In the genomic region with DNA sequence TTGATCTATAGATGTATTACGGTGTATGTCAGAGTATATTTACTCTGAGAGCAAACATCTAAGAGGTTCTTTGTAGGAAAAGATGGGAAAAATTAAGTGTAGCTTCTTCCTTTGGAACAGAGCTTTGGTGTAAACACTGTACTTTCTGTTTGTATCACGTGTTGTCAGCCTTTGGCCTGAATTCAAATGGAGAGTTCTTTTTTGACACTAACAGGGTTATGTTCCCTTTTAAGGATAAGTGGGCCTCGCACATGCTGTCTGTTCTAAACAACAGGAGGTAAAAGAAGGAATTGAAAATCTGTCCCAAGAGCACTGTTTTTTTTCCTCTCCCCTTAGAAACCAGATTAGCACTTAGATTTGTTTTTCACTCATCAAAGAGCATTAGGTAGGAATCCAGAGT, we compare ENCODE assay signal across 11 mouse cellular contexts.
DNase-seq lines count a peak whose midpoint lies in the region; ATAC-seq and TF ChIP-seq lines count a peak whose summit lies in the region.
"Had no signal": no experiment of that assay in that cellular context is flagged by ENCODE, and none has a peak within 500 bp of the region (broad histone marks: within the 10 kb centered on the region; RNA-seq: fewer than 3 reads in every experiment).

No protein-coding gene starts in this region.

- no peaks in the 10 kb centered on the region; the same call in 1 of the 2 replicates for H3K9me3 ChIP-seq in lung, embryonic 15.5 days
- H3K9me3 ChIP-seq in kidney, postnatal 0 days (replicated peaks; ENCODE audit: low read length), result no peaks in the 10 kb centered on the region
- no peaks in the 10 kb centered on the region for H3K9me3 ChIP-seq in stomach, postnatal 0 days (ENCODE audit: control insufficient read depth, low read length)
- H3K9me3 ChIP-seq: midbrain, embryonic 15.5 days had no signal

- no peak for TF ChIP-seq EP300 in stomach, postnatal 0 days (optimal IDR thresholded peaks at IDR 0.05)

- H3K4me3 ChIP-seq in gastrocnemius, adult 2 months, result peak overlapping the region; percentile 13; the same call in 1 of the 2 replicates
- no peak overlapping the region for H3K4me3 ChIP-seq in lung, embryonic 15.5 days
- H3K4me3 ChIP-seq in kidney, postnatal 0 days (replicated peaks; ENCODE audit: low read depth, low read length), result no peak overlapping the region
- H3K4me3 ChIP-seq in stomach, postnatal 0 days (ENCODE audit: low read depth, low read length), result no peak overlapping the region
- H3K4me3 ChIP-seq: limb, embryonic 13.5 days; midbrain, embryonic 15.5 days had no signal

- peak overlapping the region; percentile 58 for H3K27ac ChIP-seq in gastrocnemius, adult 2 months
- H3K27ac ChIP-seq in lung, embryonic 15.5 days, result peak overlapping the region; percentile 65
- H3K27ac ChIP-seq in kidney, postnatal 0 days, result 0 out of 2 replicates have a peak overlapping the region, but pooled peaks have one; percentile 28
- peak overlapping the region; percentile 75 for H3K27ac ChIP-seq in stomach, postnatal 0 days (replicated peaks)
- H3K27ac ChIP-seq: hindbrain, postnatal 0 days; limb, embryonic 13.5 days; midbrain, embryonic 15.5 days had no signal

- H3K4me1 ChIP-seq in lung, embryonic 15.5 days, result no peaks in the 10 kb centered on the region
- H3K4me1 ChIP-seq in kidney, postnatal 0 days (replicated peaks; ENCODE audit: insufficient read depth, low read length), result no peaks in the 10 kb centered on the region
- no peaks in the 10 kb centered on the region for H3K4me1 ChIP-seq in stomach, postnatal 0 days (replicated peaks; ENCODE audit: control insufficient read depth, insufficient read depth)
- H3K4me1 ChIP-seq: midbrain, embryonic 15.5 days had no signal

- WGBS in lung, embryonic 15.5 days, result 38% methylated on average over 3 of the region's 3 CpGs
- WGBS in kidney, postnatal 0 days, result 55% methylated on average over 3 of the region's 3 CpGs
- WGBS in stomach, postnatal 0 days, result 31% methylated on average over 3 of the region's 3 CpGs

- no peak for TF ChIP-seq CTCF in gastrocnemius, adult 2 months (IDR thresholded peaks at IDR 0.05)
- TF ChIP-seq CTCF in kidney, postnatal 0 days (IDR thresholded peaks at IDR 0.05; ENCODE audit: low read depth), result no peak
- no peak for TF ChIP-seq CTCF in stomach, postnatal 0 days (IDR thresholded peaks at IDR 0.05; ENCODE audit: low read depth)

- H3K36me3 ChIP-seq in lung, embryonic 15.5 days, result no peaks in the 10 kb centered on the region
- no peaks in the 10 kb centered on the region for H3K36me3 ChIP-seq in kidney, postnatal 0 days (ENCODE audit: insufficient read depth, low read length)
- H3K36me3 ChIP-seq in stomach, postnatal 0 days (ENCODE audit: control insufficient read depth, insufficient read depth, low read length), result no peaks in the 10 kb centered on the region
- H3K36me3 ChIP-seq: limb, embryonic 13.5 days; midbrain, embryonic 15.5 days had no signal

- intact Hi-C loops in gastrocnemius, adult 2 months (cut with DNase I), result no loop called here

- H3K27me3 ChIP-seq in lung, embryonic 15.5 days, result no peaks in the 10 kb centered on the region
- H3K27me3 ChIP-seq in kidney, postnatal 0 days (ENCODE audit: insufficient read depth, low read length), result no peaks in the 10 kb centered on the region
- H3K27me3 ChIP-seq in stomach, postnatal 0 days (ENCODE audit: control insufficient read depth, insufficient read depth, low read length), result no peaks in the 10 kb centered on the region
- H3K27me3 ChIP-seq: limb, embryonic 13.5 days; midbrain, embryonic 15.5 days had no signal

- no peak overlapping the region for H3K4me2 ChIP-seq in lung, embryonic 15.5 days
- H3K4me2 ChIP-seq in kidney, postnatal 0 days (ENCODE audit: low read length), result no peak overlapping the region
- H3K4me2 ChIP-seq in stomach, postnatal 0 days (replicated peaks; ENCODE audit: low read depth), result no peak overlapping the region
- H3K4me2 ChIP-seq: limb, embryonic 13.5 days; midbrain, embryonic 15.5 days had no signal

- no peak for DNase-seq in gastrocnemius, adult 2 months
- DNase-seq in gastrocnemius, postnatal 4 days (ENCODE audit: low spot score in 2 of 2), result no peak
- no peak for DNase-seq in lung, postnatal 4 days
- DNase-seq in kidney, postnatal 0 days (ENCODE audit: low spot score), result peak; percentile 40
- no peak for DNase-seq in stomach, postnatal 0 days (ENCODE audit: low spot score)
- DNase-seq in thymus, postnatal 25 days, result no peak
- DNase-seq in natural killer cell, adult 2 months (ENCODE audit: low spot score in 2 of 2), result no peak

- no peak overlapping the region for H3K9ac ChIP-seq in lung, embryonic 15.5 days
- no peak overlapping the region for H3K9ac ChIP-seq in kidney, postnatal 0 days (ENCODE audit: low read depth, low read length)
- H3K9ac ChIP-seq in stomach, postnatal 0 days (ENCODE audit: low read length), result no peak overlapping the region
- H3K9ac ChIP-seq: limb, embryonic 13.5 days; midbrain, embryonic 15.5 days had no signal

- ATAC-seq in lung, embryonic 15.5 days (ENCODE audit: borderline replicate concordance, extremely low read depth, low FRiP score, low TSS enrichment), result peak; percentile 82; the same call in 1 of the 2 replicates
- no peak for ATAC-seq in kidney, postnatal 0 days (replicated peaks; ENCODE audit: low FRiP score, low read depth)
- no peak; the same call in 1 of the 2 replicates for ATAC-seq in stomach, postnatal 0 days (ENCODE audit: low FRiP score, low TSS enrichment)
- ATAC-seq: hindbrain, postnatal 0 days; midbrain, embryonic 15.5 days had no signal
